Mouse (Mus musculus) stomach, embryonic 16.5 days (tissue): ENCODE measurements at regions not wholly inside any gene's neighbourhood (a gene's known extent, or its start where the extent isn't known, plus 50 kb on each side); places are given as distances from the start of the nearest gene placed in this dataset. TPM values are rescaled to one million over a fixed set of nuclear protein-coding genes. Genes with fewer than 3 reads are reported as not detected.

Source experiments
- ATAC-seq: fragments of 200-750 bp; cut with Nextera tagmentation; 2 replicates; pipeline ENCODE4 v1.8.0; 2017; ENCODE audit warnings: moderate number of reproducible peaks, moderate TSS enrichment; ENCODE audit not compliant: insufficient read depth, low FRiP score
- H3K27ac ChIP-seq: fragments of 300-500 bp; sonication (generic); 2 replicates; pipeline ENCODE4 v1.5.1; 2014; ENCODE audit warnings: low read length
- H3K27me3 ChIP-seq: fragments of 300-500 bp; sonication (generic); 2 replicates; pipeline ENCODE4 v1.6.1; 2014; ENCODE audit warnings: low read length, control low read depth, mixed read lengths; ENCODE audit not compliant: control insufficient read depth, insufficient read depth
- H3K36me3 ChIP-seq: fragments of 300-500 bp; sonication (generic); 2 replicates; pipeline ENCODE4 v1.6.1; 2014; ENCODE audit warnings: low read length; ENCODE audit not compliant: control insufficient read depth, insufficient read depth
- H3K4me1 ChIP-seq: fragments of 300-500 bp; sonication (generic); 2 replicates; pipeline ENCODE4 v1.6.1; 2014; ENCODE audit warnings: low read length, control low read depth, mixed read lengths; ENCODE audit not compliant: control insufficient read depth, insufficient read depth
- H3K4me2 ChIP-seq: fragments of 300-500 bp; sonication (generic); 2 replicates; pipeline ENCODE4 v1.6.1; 2014; ENCODE audit warnings: low read depth, low read length, mixed read lengths
- H3K4me3 ChIP-seq: fragments of 300-500 bp; sonication (generic); replicated peaks from 2 replicates; pipeline ENCODE4 v1.5.1; 2014; ENCODE audit warnings: mild to moderate bottlenecking, low read length
- H3K9ac ChIP-seq: fragments of 300-500 bp; sonication (generic); 2 replicates; pipeline ENCODE4 v1.6.1; 2014; ENCODE audit warnings: low read length
- H3K9me3 ChIP-seq: fragments of 300-500 bp; sonication (generic); replicated peaks from 2 replicates; pipeline ENCODE4 v1.6.1; 2016; ENCODE audit warnings: low read length, control low read depth; ENCODE audit not compliant: control insufficient read depth
- WGBS: fragments of 180-500 bp; shearing (Covaris S2); extraction: QIAGEN DNeasy Blood & Tissue Kit; methylation state at CpG from one replicate; pipeline ENCODE4 v1.1.7; 2014; 5-methylcytosine and 5-hydroxymethylcytosine counted together
- microRNA-seq: library from miRNA; unstranded; fragments of <30 nt; microRNA quantifications from one replicate; pipeline ENCODE4, GENCODE M21; 2016

- Histone ChIP-seq H3K9ac (no peak overlapping the region), H3K9me3 (no peaks in the 10 kb centered on the region), H3K27me3 (no peaks in the 10 kb centered on the region; the same call in 1 of the 2 replicates), H3K4me1 (no peaks in the 10 kb centered on the region), H3K4me3 (no peak overlapping the region), H3K36me3 (no peaks in the 10 kb centered on the region), H3K4me2 (no peak overlapping the region), H3K27ac (no peak overlapping the region)
- ATAC-seq = no peak
- WGBS = 40% methylated on average over 7 of the region's 7 CpGs
These were observed 53.1 kb upstream of the Lemd2 start for GRCm38 (mm10) chr17:27257345-27257744.

GRCm38 (mm10) chr17:27255804-27256203, 51.5 kb upstream of the Lemd2 start:
- H3K9ac ChIP-seq = no peak overlapping the region
- WGBS = 36% methylated on average over 7 of the region's 7 CpGs
- no peaks in the 10 kb centered on the region for H3K4me1 ChIP-seq
- no peaks in the 10 kb centered on the region for H3K9me3 ChIP-seq
- H3K27me3 ChIP-seq = no peaks in the 10 kb centered on the region; the same call in 1 of the 2 replicates
- no peak overlapping the region for H3K4me3 ChIP-seq
- H3K4me2 ChIP-seq = no peak overlapping the region
- no peak for ATAC-seq
- H3K27ac ChIP-seq = no peak overlapping the region
- H3K36me3 ChIP-seq = no peaks in the 10 kb centered on the region

Small RNAs in the stretch of these regions (microRNA-seq; reads per million reads assigned to microRNA genes)
- gene Mir7214 (not detected), gene Mir7216 (not detected), gene Mir7217 (not detected), gene Mir7218 (not detected)
